In genomic region chr19:46509202-46509601, GRCm38 (mm10) we compare ENCODE assay signal across 8 mouse cellular contexts. TPM values are rescaled to one million over a fixed set of nuclear protein-coding genes. Genes with fewer than 3 reads are reported as not detected.
A peak's percentile ranks its signal among the peaks of the same experiment; 100 is the strongest.
DNase-seq lines count a peak whose midpoint lies in the region; ATAC-seq and TF ChIP-seq lines count a peak whose summit lies in the region.

No protein-coding gene starts in this region.

- TF ChIP-seq CTCF in lung, postnatal 0 days (IDR thresholded peaks at IDR 0.05) = no peak

- H3K36me3 ChIP-seq in heart, embryonic 10.5 days = peaks cover 79% of the 10 kb centered on the region
- H3K36me3 ChIP-seq in lung, postnatal 0 days (ENCODE audit: insufficient read depth, low read length) = peaks cover 20% of the 10 kb centered on the region; the same call in 1 of the 2 replicates
- peaks cover 93% of the 10 kb centered on the region for H3K36me3 ChIP-seq in embryonic facial prominence, embryonic 13.5 days
- peaks cover 45% of the 10 kb centered on the region for H3K36me3 ChIP-seq in myocyte (ENCODE audit: control insufficient read depth, insufficient read depth)

- no peaks in the 10 kb centered on the region for H3K27me3 ChIP-seq in heart, embryonic 10.5 days (ENCODE audit: insufficient read depth, poor library complexity, severe bottlenecking)
- H3K27me3 ChIP-seq in lung, postnatal 0 days (replicated peaks; ENCODE audit: insufficient read depth, low read length) = no peaks in the 10 kb centered on the region
- H3K27me3 ChIP-seq in embryonic facial prominence, embryonic 13.5 days = no peaks in the 10 kb centered on the region
- H3K27me3 ChIP-seq in myocyte (ENCODE audit: control insufficient read depth, insufficient read depth, insufficient read length) = no peaks in the 10 kb centered on the region

- H3K27ac ChIP-seq in heart, embryonic 10.5 days = peak overlapping the region; percentile 54; the same call in 1 of the 2 replicates
- peak overlapping the region; percentile 100 for H3K27ac ChIP-seq in lung, postnatal 0 days (ENCODE audit: low read length)
- no peak overlapping the region for H3K27ac ChIP-seq in embryonic facial prominence, embryonic 13.5 days

- TF ChIP-seq POLR2A in myocyte (IDR thresholded peaks at IDR 0.05; ENCODE audit: insufficient read length, low read depth) = no peak

- H3K4me3 ChIP-seq in heart, embryonic 10.5 days = no peak overlapping the region
- H3K4me3 ChIP-seq in lung, postnatal 0 days (ENCODE audit: low read depth, low read length) = no peak overlapping the region
- H3K4me3 ChIP-seq in embryonic facial prominence, embryonic 13.5 days = no peak overlapping the region
- H3K4me3 ChIP-seq in myocyte = no peak overlapping the region

- TF ChIP-seq EP300 in lung, postnatal 0 days (IDR thresholded peaks at IDR 0.05) = no peak

- no peaks in the 10 kb centered on the region for H3K9me3 ChIP-seq in heart, embryonic 10.5 days
- H3K9me3 ChIP-seq in lung, postnatal 0 days (ENCODE audit: low read length) = no peaks in the 10 kb centered on the region
- H3K9me3 ChIP-seq in embryonic facial prominence, embryonic 13.5 days = no peaks in the 10 kb centered on the region

- no peak for ATAC-seq in lung, postnatal 0 days
- ATAC-seq in embryonic facial prominence, embryonic 13.5 days (ENCODE audit: insufficient number of reproducible peaks, insufficient read depth, low FRiP score, low TSS enrichment, low read depth) = no peak

- no peak overlapping the region; the same call in none of the 2 replicates for H3K4me2 ChIP-seq in lung, postnatal 0 days (replicated peaks; ENCODE audit: low read depth, low read length)
- no peak overlapping the region for H3K4me2 ChIP-seq in embryonic facial prominence, embryonic 13.5 days
- peak overlapping the region; percentile 95 for H3K4me2 ChIP-seq in myocyte (ENCODE audit: low read depth)

- H3K9ac ChIP-seq in lung, postnatal 0 days (replicated peaks; ENCODE audit: low read depth) = no peak overlapping the region
- peak overlapping the region; percentile 21; the same call in 1 of the 2 replicates for H3K9ac ChIP-seq in embryonic facial prominence, embryonic 13.5 days

- no peak for DNase-seq in heart, embryonic 10.5 days (ENCODE audit: low spot score)
- DNase-seq in heart, adult 11 months = no peak
- DNase-seq in lung, postnatal 0 days (ENCODE audit: low spot score) = no peak
- no peak for DNase-seq in lung, postnatal 10 days
- no peak for DNase-seq in cerebellum, adult 11 months
- DNase-seq in frontal cortex, postnatal 36 days (ENCODE audit: low spot score in 2 of 2) = no peak

- no peak overlapping the region for H3ac ChIP-seq in myocyte (ENCODE audit: control insufficient read depth, insufficient read length)

- peaks cover 77% of the 10 kb centered on the region for H3K4me1 ChIP-seq in heart, embryonic 10.5 days
- H3K4me1 ChIP-seq in lung, postnatal 0 days (ENCODE audit: insufficient read depth, low read depth, low read length) = peaks cover 54% of the 10 kb centered on the region
- H3K4me1 ChIP-seq in embryonic facial prominence, embryonic 13.5 days = peaks cover 65% of the 10 kb centered on the region

- H3K79me2 ChIP-seq in myocyte (ENCODE audit: control insufficient read depth, insufficient read depth) = peaks cover 99% of the 10 kb centered on the region

- 66% methylated on average over 3 of the region's 3 CpGs for WGBS in heart, embryonic 10.5 days
- 49% methylated on average over 3 of the region's 3 CpGs for WGBS in lung, postnatal 0 days
- WGBS in embryonic facial prominence, embryonic 13.5 days = 81% methylated on average over 3 of the region's 3 CpGs

TF ChIP-seq in myocyte, 11 proteins besides CTCF, POLR2A, EP300 and RAD21:
- TF ChIP-seq TCF3 (IDR thresholded peaks at IDR 0.05; ENCODE audit: insufficient read length, low read depth) = no peak
- peak in 1 of 3 experiments; percentile 3 for TF ChIP-seq MYOD1 (IDR thresholded peaks at IDR 0.05; ENCODE audit: control insufficient read depth in 1 of 3, insufficient read length in 2 of 3, low read depth in 2 of 3)

RNA-seq across cellular contexts. Expression of gene Trim8, which starts 7.7 kb away (rescaled TPM):
- 17.6 and 22.0 TPM in 2 replicates for polyA plus RNA-seq in heart, embryonic 10.5 days (2016; fragmentation: Nextera tagmentation; extraction: Ambion mirVana)
- polyA plus RNA-seq in lung, postnatal 0 days (2015; fragmentation: Nextera tagmentation; extraction: Ambion mirVana) = 34.1 and 34.8 TPM in 2 replicates
- 16.7 and 17.6 TPM in 2 replicates for polyA plus RNA-seq in embryonic facial prominence, embryonic 13.5 days (2015; fragmentation: Nextera tagmentation; extraction: Ambion mirVana)
- polyA plus RNA-seq in myocyte (2012; fragmentation: generic; extraction: Trizol) = 42.3 TPM
